Mouse (Mus musculus) hindbrain, embryonic 13.5 days (tissue): ENCODE measurements at regions not wholly inside any gene's neighbourhood (a gene's known extent, or its start where the extent isn't known, plus 50 kb on each side); places are given as distances from the start of the nearest gene placed in this dataset.
A peak's percentile ranks its signal among the peaks of the same experiment; 100 is the strongest.

Source experiments
- ATAC-seq: fragments of 200-750 bp; cut with Nextera tagmentation; 2 replicates; pipeline ENCODE4 v1.8.0; 2017; ENCODE audit warnings: moderate TSS enrichment; ENCODE audit not compliant: low FRiP score
- H3K27ac ChIP-seq: fragments of 300-500 bp; sonication (generic); 2 replicates; pipeline ENCODE4 v1.5.1; 2015; ENCODE audit warnings: inconsistent platforms, mild to moderate bottlenecking, moderate library complexity
- H3K27me3 ChIP-seq: fragments of 300-500 bp; sonication (generic); 2 replicates; pipeline ENCODE4 v1.6.1; 2015; ENCODE audit warnings: mild to moderate bottlenecking, inconsistent platforms
- H3K36me3 ChIP-seq: fragments of 300-500 bp; sonication (generic); 2 replicates; pipeline ENCODE4 v1.6.1; 2015; ENCODE audit warnings: mild to moderate bottlenecking, inconsistent platforms
- H3K4me1 ChIP-seq: fragments of 300-500 bp; sonication (generic); replicated peaks from 2 replicates; pipeline ENCODE4 v1.6.1; 2015; ENCODE audit warnings: inconsistent platforms
- H3K4me2 ChIP-seq: fragments of 300-500 bp; sonication (generic); 2 replicates; pipeline ENCODE4 v1.6.1; 2015; ENCODE audit warnings: inconsistent platforms, mild to moderate bottlenecking, moderate library complexity
- H3K4me3 ChIP-seq: fragments of 300-500 bp; sonication (generic); 2 replicates; pipeline ENCODE4 v1.5.1; 2015; ENCODE audit warnings: mild to moderate bottlenecking, inconsistent platforms
- H3K9ac ChIP-seq: fragments of 300-500 bp; sonication (generic); 2 replicates; pipeline ENCODE4 v1.6.1; 2015; ENCODE audit warnings: mild to moderate bottlenecking, inconsistent platforms
- H3K9me3 ChIP-seq: fragments of 300-500 bp; sonication (generic); 2 replicates; pipeline ENCODE4 v1.6.1; 2016; ENCODE audit warnings: inconsistent platforms
- WGBS: fragments of 180-500 bp; shearing (Covaris S2); methylation state at CpG from one replicate; pipeline ENCODE4 v1.1.7; 2015; 5-methylcytosine and 5-hydroxymethylcytosine counted together

DNA sequence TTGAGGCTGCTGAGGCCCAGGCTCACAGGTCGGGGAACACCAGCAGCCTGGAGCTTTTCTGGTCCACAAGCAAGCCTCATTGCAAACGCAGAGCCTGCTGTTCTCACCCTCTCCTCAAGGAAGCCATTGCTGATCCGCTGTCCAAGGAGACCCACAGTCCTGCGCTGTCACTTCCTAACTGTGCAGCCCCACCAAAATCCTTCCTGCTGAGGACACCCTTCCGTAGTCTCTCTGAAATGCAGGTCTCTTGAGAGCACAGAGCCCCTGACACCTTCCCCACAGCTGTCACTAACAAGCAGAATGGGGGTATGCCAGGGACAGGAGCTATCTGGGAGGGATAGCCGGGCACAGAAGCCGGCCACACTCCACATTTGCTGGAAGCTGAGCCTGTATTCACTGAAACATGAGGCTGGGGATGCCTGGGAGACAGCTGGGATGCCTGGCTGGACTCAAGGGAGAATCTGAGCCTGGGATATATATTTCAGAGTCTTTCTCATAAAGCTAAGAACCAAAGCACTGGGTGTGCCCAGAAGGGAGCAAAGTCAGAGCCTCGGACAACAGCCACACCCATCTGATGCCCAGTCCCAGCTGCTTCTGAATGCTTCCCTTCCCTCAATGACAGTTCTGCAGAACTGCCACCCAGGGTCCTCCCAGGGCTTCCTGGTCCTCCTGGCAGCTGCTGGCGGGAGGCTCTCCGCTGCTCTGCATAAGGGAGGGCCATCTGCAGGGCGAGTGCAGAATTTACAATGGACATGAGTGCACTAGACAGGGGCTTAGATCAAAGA is 162.6 kb downstream of the Rpl14 start:
- H3K27ac ChIP-seq = peak overlapping the region; percentile 30; the same call in 1 of the 2 replicates
- H3K9me3 ChIP-seq = no peaks in the 10 kb centered on the region
- H3K4me3 ChIP-seq = no peak overlapping the region
- no peaks in the 10 kb centered on the region for H3K36me3 ChIP-seq
- ATAC-seq = 0 out of 2 replicates have a peak, but pooled peaks have one; percentile 31
- H3K27me3 ChIP-seq = no peaks in the 10 kb centered on the region
- WGBS = 45% methylated on average over 11 of the region's 11 CpGs
- H3K4me1 ChIP-seq = peaks cover 47% of the 10 kb centered on the region
- no peak overlapping the region for H3K9ac ChIP-seq
- H3K4me2 ChIP-seq = no peak overlapping the region

DNA sequence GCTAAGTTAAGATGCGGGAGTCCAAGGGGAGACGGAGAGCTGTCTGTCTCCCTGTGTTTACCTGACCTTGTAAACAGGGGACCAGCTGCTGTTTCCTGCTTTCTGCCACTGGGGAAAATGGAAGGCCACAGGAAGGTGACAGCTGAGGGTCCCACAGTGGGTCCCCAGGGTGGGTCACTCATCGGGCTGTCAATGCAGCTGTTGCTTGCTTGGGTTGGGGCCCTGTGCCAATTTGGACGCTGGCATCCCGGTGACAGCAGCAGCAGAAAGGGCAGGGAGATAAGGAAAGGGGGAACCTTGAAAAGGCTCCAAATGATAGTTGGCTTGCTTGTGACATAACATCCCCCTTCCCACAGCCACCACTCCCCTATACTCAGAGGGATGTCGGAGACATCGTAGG is 164.0 kb downstream of the Rpl14 start:
- Histone ChIP-seq H3K4me2 (no peak overlapping the region), H3K9me3 (no peaks in the 10 kb centered on the region), H3K4me3 (no peak overlapping the region), H3K9ac (peak overlapping the region; percentile 0; the same call in 1 of the 2 replicates), H3K27me3 (no peaks in the 10 kb centered on the region), H3K4me1 (peaks cover 54% of the 10 kb centered on the region), H3K36me3 (no peaks in the 10 kb centered on the region), H3K27ac (no peak overlapping the region)
- no peak for ATAC-seq
- 58% methylated on average over 7 of the region's 7 CpGs for WGBS

DNA sequence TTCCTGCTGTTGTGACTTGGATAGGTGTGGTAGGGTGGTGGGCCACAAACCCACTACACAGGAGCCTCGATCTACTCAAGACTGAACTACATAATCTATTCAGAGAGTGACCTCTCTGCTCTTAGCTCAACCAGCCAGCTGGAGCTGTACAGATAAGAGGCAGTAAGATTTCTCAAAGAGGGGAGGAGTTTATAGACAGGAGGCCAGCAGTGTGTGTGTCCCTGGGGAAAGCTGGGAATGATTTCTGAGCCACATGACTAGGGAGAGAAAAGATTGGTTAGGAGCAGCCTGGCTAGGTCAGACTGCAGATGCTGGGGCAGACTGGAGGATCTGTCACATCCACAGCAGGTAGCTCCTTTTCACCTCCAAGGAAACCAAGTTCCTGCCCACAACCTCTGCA is 166.7 kb downstream of the Rpl14 start:
- no peak overlapping the region for H3K4me2 ChIP-seq
- no peak for ATAC-seq
- 59% methylated on average over 1 of the region's 1 CpGs for WGBS
- no peaks in the 10 kb centered on the region for H3K9me3 ChIP-seq
- no peak overlapping the region for H3K27ac ChIP-seq
- H3K9ac ChIP-seq = no peak overlapping the region
- H3K36me3 ChIP-seq = no peaks in the 10 kb centered on the region
- H3K27me3 ChIP-seq = no peaks in the 10 kb centered on the region
- no peak overlapping the region for H3K4me3 ChIP-seq
- peaks cover 43% of the 10 kb centered on the region for H3K4me1 ChIP-seq

DNA sequence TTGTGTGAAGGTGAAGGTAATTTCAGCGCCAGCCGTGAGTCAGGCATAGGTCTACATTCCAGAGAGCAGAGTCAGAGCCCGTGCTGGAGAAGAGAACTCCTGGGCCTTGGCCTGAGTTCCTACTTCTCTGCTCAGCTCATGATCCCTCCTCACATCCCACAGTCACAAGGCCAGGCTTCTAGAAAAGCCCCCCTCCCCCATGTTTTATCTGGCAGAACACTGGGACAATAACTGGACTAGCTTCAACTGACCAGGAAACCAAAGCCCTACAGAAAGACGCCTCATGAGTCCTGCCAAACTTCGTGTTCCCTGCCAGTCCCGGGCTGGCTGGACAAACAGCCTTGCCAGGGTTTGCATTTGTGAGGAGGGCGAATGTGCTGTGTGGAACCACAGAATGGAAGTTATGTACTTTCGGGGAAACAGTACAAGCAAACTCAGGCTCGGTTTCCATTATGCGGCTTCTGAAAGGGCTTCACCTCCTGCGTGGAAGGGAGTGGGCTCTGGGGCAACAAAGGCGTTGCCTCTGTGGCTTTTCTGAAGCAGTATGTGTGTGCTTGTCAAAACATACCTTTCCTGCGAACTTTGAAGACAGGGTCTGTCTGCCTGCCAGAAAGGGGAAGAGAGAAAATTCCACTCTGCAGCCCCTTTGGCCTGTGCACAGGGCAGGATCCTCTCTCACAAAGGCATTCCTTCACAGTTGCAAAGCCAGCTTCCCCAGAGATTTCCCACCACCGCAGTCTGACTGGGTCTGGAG is 168.1 kb downstream of the Rpl14 start:
- Histone ChIP-seq H3K36me3 (no peaks in the 10 kb centered on the region), H3K9ac (0 out of 2 replicates have a peak overlapping the region, but pooled peaks have one; percentile 31), H3K4me3 (no peak overlapping the region), H3K4me1 (peaks cover 29% of the 10 kb centered on the region), H3K4me2 (no peak overlapping the region), H3K27ac (peak overlapping the region; percentile 30), H3K9me3 (no peaks in the 10 kb centered on the region), H3K27me3 (no peaks in the 10 kb centered on the region)
- peak; percentile 21; the same call in 1 of the 2 replicates for ATAC-seq
- 52% methylated on average over 14 of the region's 14 CpGs for WGBS

DNA sequence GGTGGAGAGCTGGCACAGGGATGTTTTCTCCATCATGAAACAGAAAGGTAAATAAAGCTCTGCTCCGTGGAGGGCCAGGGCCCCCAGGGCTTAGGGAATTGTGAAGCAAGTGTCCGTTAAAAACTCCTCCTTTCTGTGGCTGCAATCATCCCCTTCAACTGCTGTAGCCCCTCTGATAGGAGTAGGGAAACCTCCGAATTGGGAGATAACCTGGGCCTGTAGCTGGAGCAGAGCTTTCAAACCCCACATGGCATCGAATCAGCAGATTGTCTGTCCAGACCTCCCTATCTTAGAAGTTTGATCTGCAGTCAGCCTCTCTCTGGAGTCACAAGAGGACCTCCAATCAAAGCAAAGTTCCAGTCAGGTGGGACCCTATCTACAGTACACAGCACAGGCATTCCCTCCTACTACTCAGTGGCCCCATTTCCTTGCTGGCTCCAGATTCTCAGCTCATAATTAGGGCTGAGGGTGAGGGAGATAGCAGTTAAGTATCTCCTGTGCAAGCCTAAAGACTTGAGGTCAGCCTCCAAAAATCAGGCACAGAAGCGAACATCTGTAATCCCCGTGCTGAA is 168.8 kb downstream of the Rpl14 start:
- 49% methylated on average over 6 of the region's 6 CpGs for WGBS
- Histone ChIP-seq H3K9me3 (no peaks in the 10 kb centered on the region), H3K36me3 (no peaks in the 10 kb centered on the region), H3K27me3 (no peaks in the 10 kb centered on the region), H3K27ac (peak overlapping the region; percentile 30), H3K9ac (0 out of 2 replicates have a peak overlapping the region, but pooled peaks have one; percentile 31), H3K4me1 (peaks cover 22% of the 10 kb centered on the region), H3K4me3 (no peak overlapping the region), H3K4me2 (no peak overlapping the region)
- no peak; the same call in 1 of the 2 replicates for ATAC-seq

DNA sequence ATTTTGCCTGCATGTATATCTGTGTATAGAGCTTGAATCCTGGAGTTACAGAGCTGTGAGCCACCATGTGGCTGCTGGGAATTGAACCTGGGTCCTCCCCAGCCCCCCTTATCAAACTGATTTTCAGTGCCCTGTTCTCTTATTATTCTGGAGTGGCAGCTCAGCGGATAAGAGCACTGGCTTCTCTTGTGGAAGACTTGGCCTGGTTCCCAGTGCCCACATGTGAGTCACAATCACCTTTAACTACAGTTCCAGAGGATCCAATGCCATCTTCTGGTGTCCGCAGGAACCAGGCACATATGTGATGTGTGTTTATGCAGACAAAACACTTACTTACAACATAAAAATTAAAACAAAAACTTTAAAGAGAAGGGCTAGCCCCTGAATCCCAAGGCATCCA is 170.3 kb downstream of the Rpl14 start:
- WGBS = 75% methylated on average over 2 of the region's 2 CpGs
- ATAC-seq = no peak

DNA sequence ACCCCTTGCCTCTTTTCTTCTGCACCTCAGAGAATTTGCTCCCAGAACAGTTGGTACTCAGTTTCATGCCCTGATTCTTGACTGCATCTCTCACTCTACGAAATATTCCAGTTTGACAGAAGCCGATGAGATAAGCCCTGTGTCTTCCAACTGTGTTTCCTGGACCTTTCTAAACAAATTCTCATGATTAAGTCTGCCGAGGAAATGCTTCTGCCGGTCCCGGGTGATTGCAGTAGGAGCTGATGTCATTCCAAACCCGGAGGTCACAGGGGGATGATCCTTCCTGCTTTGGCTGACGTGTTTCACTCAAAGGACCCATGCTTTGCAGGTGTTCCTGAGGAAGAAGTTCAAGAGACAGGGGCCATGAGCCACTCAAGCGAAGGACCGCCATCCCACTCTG is 172.2 kb downstream of the Rpl14 start:
- Histone ChIP-seq H3K36me3 (no peaks in the 10 kb centered on the region), H3K27me3 (no peaks in the 10 kb centered on the region), H3K9me3 (no peaks in the 10 kb centered on the region), H3K4me1 (peaks cover 8% of the 10 kb centered on the region), H3K9ac (no peak overlapping the region), H3K4me3 (no peak overlapping the region), H3K4me2 (no peak overlapping the region), H3K27ac (no peak overlapping the region)
- WGBS = 85% methylated on average over 9 of the region's 9 CpGs
- ATAC-seq = no peak

More for the DNA sequence above, 170.3 kb downstream of the Rpl14 start:
- Histone ChIP-seq H3K9ac (no peak overlapping the region), H3K4me1 (peaks cover 12% of the 10 kb centered on the region), H3K36me3 (no peaks in the 10 kb centered on the region), H3K4me2 (no peak overlapping the region), H3K9me3 (no peaks in the 10 kb centered on the region), H3K27me3 (no peaks in the 10 kb centered on the region), H3K4me3 (no peak overlapping the region), H3K27ac (no peak overlapping the region)

DNA sequence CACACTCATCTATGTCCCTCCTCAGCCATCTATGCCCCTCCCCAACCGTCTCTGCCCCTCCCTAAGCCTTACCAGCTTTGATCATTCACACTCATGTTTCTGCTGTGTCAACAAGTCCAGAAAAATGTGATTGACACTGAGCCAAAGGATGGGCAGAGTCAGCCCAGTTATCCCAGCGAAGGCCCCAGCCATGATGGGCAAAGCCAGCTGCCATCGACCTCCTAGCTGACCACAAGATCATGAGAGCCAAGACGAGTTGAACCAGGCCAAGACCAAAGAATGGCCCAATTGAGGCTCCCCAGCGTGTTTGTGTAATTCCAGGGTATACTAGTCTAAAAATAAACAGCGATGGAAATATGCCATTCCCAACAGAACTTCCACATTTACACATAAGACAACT is 174.4 kb downstream of the Rpl14 start:
- H3K27me3 ChIP-seq = no peaks in the 10 kb centered on the region
- no peak overlapping the region for H3K4me3 ChIP-seq
- H3K9ac ChIP-seq = no peak overlapping the region
- H3K9me3 ChIP-seq = no peaks in the 10 kb centered on the region
- no peak overlapping the region for H3K4me2 ChIP-seq
- H3K36me3 ChIP-seq = no peaks in the 10 kb centered on the region
- H3K27ac ChIP-seq = no peak overlapping the region
- 92% methylated on average over 6 of the region's 6 CpGs for WGBS
- no peak for ATAC-seq
- no peaks in the 10 kb centered on the region for H3K4me1 ChIP-seq

DNA sequence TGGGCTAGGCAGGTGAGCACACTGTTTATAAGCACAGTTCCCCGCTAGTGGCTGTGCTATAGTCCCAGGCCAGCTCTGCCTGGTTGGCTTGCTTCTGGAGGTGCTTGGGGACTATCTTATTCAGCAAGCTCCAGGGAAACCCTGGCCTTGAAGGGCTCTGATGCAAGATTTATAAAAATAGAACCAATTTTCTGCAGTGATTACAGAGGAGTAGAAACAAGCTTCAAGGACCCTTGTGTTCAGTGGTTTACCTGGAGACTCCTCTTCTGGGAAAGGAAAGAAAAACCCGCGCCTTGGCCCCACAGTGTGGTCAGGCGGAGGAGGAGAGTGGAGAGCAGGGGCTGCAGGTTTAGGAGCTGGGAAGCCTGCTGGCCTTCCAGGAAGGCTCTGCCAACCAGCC is 178.2 kb upstream of the Ctnnb1 start:
- ATAC-seq = no peak

DNA sequence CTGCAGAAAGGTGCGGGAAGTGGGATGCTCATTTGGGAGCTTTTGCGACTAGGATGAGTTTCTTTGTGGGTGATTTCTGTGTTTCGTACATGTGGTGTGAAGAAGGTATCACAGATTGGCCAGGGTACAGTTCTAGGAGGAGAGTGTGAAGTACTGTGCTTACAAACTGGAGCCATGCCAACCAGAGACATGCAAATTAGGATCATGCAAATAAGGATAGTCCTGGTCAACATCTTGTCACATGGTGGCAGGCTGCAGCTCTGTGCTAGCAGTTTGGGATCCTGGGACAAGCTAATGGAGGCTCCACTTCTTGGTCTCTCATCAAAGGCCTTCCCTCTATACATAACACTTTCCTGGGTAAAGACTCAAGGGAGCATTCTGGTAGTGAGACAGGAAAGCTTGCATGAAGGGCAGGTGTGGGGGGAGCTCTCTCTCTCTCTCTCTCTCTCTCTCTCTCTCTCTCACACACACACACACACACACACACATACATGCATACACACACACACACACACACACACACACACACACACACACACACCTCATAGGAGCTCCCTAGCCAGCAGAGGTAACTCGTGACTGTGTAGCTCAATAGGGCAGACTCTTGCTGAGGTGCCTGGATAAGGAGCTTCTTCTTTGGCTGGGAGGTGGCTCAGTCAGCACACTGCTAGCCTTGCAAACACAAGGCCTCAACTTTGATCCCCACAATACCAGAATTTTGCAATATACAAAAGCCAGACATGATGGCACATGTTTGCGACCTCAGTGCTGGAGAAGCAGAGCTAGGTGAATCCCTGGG is 177.1 kb upstream of the Ctnnb1 start:
- no peak overlapping the region for H3K27ac ChIP-seq
- H3K36me3 ChIP-seq = no peaks in the 10 kb centered on the region
- WGBS = 79% methylated on average over 5 of the region's 5 CpGs
- H3K9ac ChIP-seq = no peak overlapping the region
- H3K4me3 ChIP-seq = no peak overlapping the region
- H3K4me1 ChIP-seq = peaks cover 13% of the 10 kb centered on the region; the same call in 1 of the 2 replicates
- H3K9me3 ChIP-seq = no peaks in the 10 kb centered on the region
- 0 out of 2 replicates have a peak, but pooled peaks have one; percentile 21 for ATAC-seq
- H3K27me3 ChIP-seq = no peaks in the 10 kb centered on the region
- no peak overlapping the region for H3K4me2 ChIP-seq

More for the DNA sequence above, 178.2 kb upstream of the Ctnnb1 start:
- no peaks in the 10 kb centered on the region for H3K9me3 ChIP-seq
- 90% methylated on average over 4 of the region's 4 CpGs for WGBS
- H3K4me3 ChIP-seq = no peak overlapping the region
- no peak overlapping the region for H3K9ac ChIP-seq
- H3K36me3 ChIP-seq = no peaks in the 10 kb centered on the region
- no peak overlapping the region for H3K27ac ChIP-seq
- H3K4me2 ChIP-seq = no peak overlapping the region
- H3K4me1 ChIP-seq = peaks cover 13% of the 10 kb centered on the region; the same call in 1 of the 2 replicates
- H3K27me3 ChIP-seq = no peaks in the 10 kb centered on the region

DNA sequence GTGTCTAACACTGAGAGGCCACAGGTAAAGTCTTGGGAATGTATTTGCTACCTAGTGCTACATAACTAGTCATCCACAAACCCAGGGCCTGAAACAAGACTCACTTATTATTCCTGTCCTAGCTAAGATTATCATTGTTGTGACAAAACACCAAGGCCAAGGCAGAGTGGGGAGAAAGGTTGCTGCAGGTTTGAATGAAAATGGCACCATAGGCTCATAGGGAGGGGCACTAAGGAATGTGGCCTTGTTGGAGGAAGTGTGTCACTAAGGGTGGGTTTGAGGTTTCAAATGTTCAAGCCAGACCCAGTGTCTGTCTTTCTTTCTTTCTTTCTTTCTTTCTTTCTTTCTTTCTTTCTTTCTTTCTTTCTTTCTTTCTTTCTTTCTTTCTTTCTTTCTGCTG is 174.9 kb upstream of the Ctnnb1 start:
- no peaks in the 10 kb centered on the region for H3K36me3 ChIP-seq

DNA sequence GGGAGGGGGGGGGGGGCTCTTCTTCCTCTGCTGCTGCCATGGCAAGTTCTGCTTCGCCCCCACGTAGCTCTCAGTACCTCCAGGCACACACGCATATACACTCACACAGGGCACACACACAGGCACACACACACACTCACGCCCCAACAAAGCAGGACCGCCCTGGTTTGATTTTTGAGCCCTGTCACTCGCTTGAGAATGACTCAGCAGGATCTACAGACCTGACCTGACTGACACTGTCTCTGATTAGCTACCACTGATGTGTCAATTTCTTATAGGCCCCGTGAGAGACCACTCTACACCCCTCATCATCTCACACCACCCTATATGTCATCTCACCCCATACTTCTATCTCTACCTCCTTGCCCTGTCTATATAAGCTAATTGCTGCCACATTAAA is 173.5 kb upstream of the Ctnnb1 start:
- no peak for ATAC-seq
- H3K36me3 ChIP-seq = no peaks in the 10 kb centered on the region
- no peak overlapping the region for H3K4me2 ChIP-seq
- no peak overlapping the region for H3K9ac ChIP-seq
- no peak overlapping the region for H3K27ac ChIP-seq
- no peak overlapping the region for H3K4me3 ChIP-seq
- peaks cover 13% of the 10 kb centered on the region; the same call in 1 of the 2 replicates for H3K4me1 ChIP-seq
- no peaks in the 10 kb centered on the region for H3K27me3 ChIP-seq
- 91% methylated on average over 7 of the region's 7 CpGs for WGBS
- no peaks in the 10 kb centered on the region for H3K9me3 ChIP-seq

More for the DNA sequence above, 174.9 kb upstream of the Ctnnb1 start:
- Histone ChIP-seq H3K4me2 (no peak overlapping the region), H3K4me1 (peaks cover 13% of the 10 kb centered on the region; the same call in 1 of the 2 replicates), H3K9ac (no peak overlapping the region), H3K27me3 (no peaks in the 10 kb centered on the region), H3K27ac (no peak overlapping the region), H3K4me3 (no peak overlapping the region), H3K9me3 (no peaks in the 10 kb centered on the region)
- ATAC-seq = no peak
